Mouse (Mus musculus): ENCODE measurements around the gene Rtn4rl1.
A peak's percentile ranks its signal among the peaks of the same experiment; 100 is the strongest.

- no peak; the same call in none of the 2 replicates for TF ChIP-seq CTCF (IDR thresholded peaks at IDR 0.05; ENCODE audit: insufficient read depth, low read depth, low read length)
- peak; percentile 6; the same call in 1 of the 2 replicates for TF ChIP-seq POLR2A (IDR thresholded peaks at IDR 0.05; ENCODE audit: insufficient read depth, low read depth, low read length)
Measured at GRCm38 (mm10) chr11:75170136-75170751, 23.3 kb upstream of the Rtn4rl1 start.

All from olfactory bulb, adult 2 months (tissue).